Mouse (Mus musculus) heart, adult 2 months (tissue): ENCODE measurements around the gene Pigv. TPM values are rescaled to one million over a fixed set of nuclear protein-coding genes. Genes with fewer than 3 reads are reported as not detected.

ENCODE experiments used
- DNase-seq, 2 experiments: peaks; one replicate each; pipeline ENCODE4 v3.0.0; 2021
- H3K27ac ChIP-seq: fragments of 200-600 bp; 2 replicates; pipeline ENCODE4 v1.8.1; 2022
- H3K27me3 ChIP-seq: fragments of 200-500 bp; 2 replicates; pipeline ENCODE4 v1.6.1; 2012; ENCODE audit warnings: mild to moderate bottlenecking, low read length, inconsistent platforms, mixed read lengths; ENCODE audit not compliant: control insufficient read depth, insufficient read depth
- H3K36me3 ChIP-seq: fragments of 200-500 bp; 2 replicates; pipeline ENCODE4 v1.6.1; 2012; ENCODE audit warnings: low read length, inconsistent platforms; ENCODE audit not compliant: control insufficient read depth, insufficient read depth
- H3K4me1 ChIP-seq: fragments of 200-500 bp; 2 replicates; pipeline ENCODE4 v1.6.1; 2011; ENCODE audit warnings: low read length; ENCODE audit not compliant: control insufficient read depth, insufficient read depth
- H3K4me3 ChIP-seq: fragments of 200-600 bp; 2 replicates; pipeline ENCODE4 v1.8.1; 2022
- H3K79me2 ChIP-seq: fragments of 200-500 bp; replicated peaks from 2 replicates; pipeline ENCODE4 v1.6.1; 2012; ENCODE audit warnings: mild to moderate bottlenecking, inconsistent platforms, low read length, moderate library complexity, mixed read lengths; ENCODE audit not compliant: control insufficient read depth, insufficient read depth
- H3K9ac ChIP-seq: fragments of 200-500 bp; 2 replicates; pipeline ENCODE4 v1.6.1; 2012; ENCODE audit warnings: low read depth, mild to moderate bottlenecking, control low read depth, inconsistent platforms, low read length, mixed read lengths
- CTCF ChIP-seq: fragments of 200-600 bp; IDR thresholded peaks from 2 replicates; pipeline ENCODE4 v1.8.1; 2022; ENCODE audit warnings: antibody characterized with exemption, mild to moderate bottlenecking, moderate library complexity
- EP300 ChIP-seq: fragments of 200-500 bp; IDR thresholded peaks from 2 replicates; pipeline ENCODE4 v1.6.1; 2011; ENCODE audit warnings: low read depth, low read length, control low read depth; ENCODE audit not compliant: insufficient read depth
- POLR2A ChIP-seq: fragments of 200-500 bp; IDR thresholded peaks from 2 replicates; pipeline ENCODE4 v1.6.1; 2011; ENCODE audit warnings: mild to moderate bottlenecking, low read depth, low read length, control low read depth; ENCODE audit not compliant: insufficient read depth
- WGBS: fragments of 180-500 bp; shearing (Covaris S2); methylation state at CpG from one replicate; pipeline ENCODE4 v1.1.7; 2018; 5-methylcytosine and 5-hydroxymethylcytosine counted together
- intact Hi-C: fragments of 180-260 bp; cut with DNase I; formaldehyde crosslinking; loops from one replicate; pipeline ENCODE4 v1.15.1; 2025
- polyA plus RNA-seq: library from polyadenylated mRNA; depleted of rRNA; stranded (reverse); fragments of >200 nt; gene quantifications from 2 replicates; pipeline ENCODE4 v1.2.3, GENCODE M21; 2012
- total RNA-seq, 2 experiments: library from RNA; stranded (reverse); gene quantifications; 2 replicates each; pipeline ENCODE4 v1.2.3; 2021

Gene Pigv
- total and polyA plus RNA-seq, 3 experiments: 9.5 to 12.1 (median 11.7) TPM

DNA sequence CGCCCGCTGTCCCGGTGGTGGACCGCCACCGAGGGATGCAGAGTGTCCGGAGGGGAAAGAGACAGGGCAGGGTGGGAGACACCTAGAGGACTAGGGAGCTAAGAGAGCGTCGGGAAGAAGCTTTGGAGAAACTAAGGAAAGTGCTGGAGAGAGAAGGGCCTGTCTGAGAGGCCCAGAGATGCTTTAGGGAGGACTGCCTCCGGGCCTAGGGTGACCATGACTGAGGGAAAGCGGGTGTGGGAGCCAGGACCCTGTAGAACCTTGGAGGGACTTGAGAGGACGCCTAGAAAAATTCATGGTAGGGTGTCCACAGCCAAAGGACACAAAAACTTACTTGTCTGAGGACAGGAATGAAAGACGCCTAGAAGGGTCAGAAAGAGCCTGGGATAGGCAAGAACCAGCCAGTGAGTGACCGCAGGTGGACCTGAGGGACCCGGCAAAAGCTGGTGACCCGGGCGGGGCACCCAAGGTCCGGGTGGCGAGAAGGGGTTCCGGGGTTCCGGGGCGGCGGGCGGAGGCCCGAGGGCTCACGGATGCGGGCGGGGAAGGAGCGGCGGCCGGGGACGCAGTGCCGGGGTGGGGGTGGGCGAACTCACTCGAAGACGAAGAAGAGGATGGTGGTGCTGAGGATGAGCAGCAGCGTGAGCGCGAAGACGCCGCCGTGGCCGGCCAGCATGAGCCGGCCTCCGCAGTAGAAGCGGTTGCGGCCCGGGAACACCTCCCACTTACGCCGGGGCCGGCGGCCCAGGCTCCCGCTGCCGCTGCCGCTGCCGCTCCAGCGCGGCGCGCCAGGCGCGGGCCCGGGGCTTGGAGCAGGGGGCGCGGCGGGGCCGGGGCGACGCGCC is 39.7 kb downstream of the Pigv start:
- no peaks in the 10 kb centered on the region for H3K36me3 ChIP-seq
- 7% methylated on average over 66 of the region's 69 CpGs for WGBS
- H3K4me3 ChIP-seq: peak overlapping the region; percentile 64
- no peaks in the 10 kb centered on the region for H3K27me3 ChIP-seq
- H3K4me1 ChIP-seq: peaks cover 11% of the 10 kb centered on the region
- peak overlapping the region; percentile 82 for H3K27ac ChIP-seq
- H3K79me2 ChIP-seq: peaks cover 3% of the 10 kb centered on the region
- H3K9ac ChIP-seq: peak overlapping the region; percentile 77
- intact Hi-C loops: loop anchor here (2.0 to 5.0 kb wide), 2 partner anchors 18 to 35 kb away; partner anchors contain the start of gene Zdhhc18
- TF ChIP-seq POLR2A: no peak
- TF ChIP-seq CTCF: no peak
- TF ChIP-seq EP300: no peak
- DNase-seq: peak in 1 of 2 experiments; percentile 79

GRCm38 (mm10) chr4:133631769-133632411 is 40.6 kb downstream of the Pigv start:
- DNase-seq: peak; percentile 33 to 50
- Histone ChIP-seq H3K27ac (peak overlapping the region; percentile 82), H3K9ac (peak overlapping the region; percentile 77), H3K27me3 (no peaks in the 10 kb centered on the region), H3K79me2 (peaks cover 6% of the 10 kb centered on the region), H3K36me3 (no peaks in the 10 kb centered on the region), H3K4me1 (peaks cover 13% of the 10 kb centered on the region), H3K4me3 (peak overlapping the region; percentile 64)
- intact Hi-C loops: loop anchor here (2.0 to 5.0 kb wide), 2 partner anchors 19 to 35 kb away; partner anchors contain the start of gene Zdhhc18
- 32% methylated on average over 9 of the region's 9 CpGs for WGBS
- TF ChIP-seq CTCF (no peak), EP300 (no peak), POLR2A (0 out of 2 replicates have a peak, but pooled peaks have one; percentile 26)

GRCm38 (mm10) chr4:133631071-133631768 is 41.2 kb downstream of the Pigv start:
- intact Hi-C loops: loop anchor here (5.0 kb wide), 1 partner anchor 34 kb away; no protein-coding TSS in a partner anchor
- Histone ChIP-seq H3K9ac (peak overlapping the region; percentile 45), H3K27me3 (no peaks in the 10 kb centered on the region), H3K36me3 (peaks cover 4% of the 10 kb centered on the region), H3K27ac (peak overlapping the region; percentile 82), H3K79me2 (peaks cover 6% of the 10 kb centered on the region), H3K4me3 (peak overlapping the region; percentile 64), H3K4me1 (peaks cover 18% of the 10 kb centered on the region)
- peak; percentile 55 for DNase-seq
- no peak for TF ChIP-seq CTCF
- peak; percentile 76 for TF ChIP-seq POLR2A
- 0 out of 2 replicates have a peak, but pooled peaks have one; percentile 11 for TF ChIP-seq EP300
- WGBS: 38% methylated on average over 14 of the region's 14 CpGs

GRCm38 (mm10) chr4:133630326-133630920 is 42.0 kb downstream of the Pigv start:
- TF ChIP-seq CTCF (no peak), EP300 (no peak), POLR2A (no peak)
- Histone ChIP-seq H3K27ac (peak overlapping the region; percentile 82), H3K36me3 (peaks cover 4% of the 10 kb centered on the region), H3K79me2 (peaks cover 6% of the 10 kb centered on the region), H3K4me1 (peaks cover 21% of the 10 kb centered on the region), H3K4me3 (peak overlapping the region; percentile 64; the same call in 1 of the 2 replicates), H3K27me3 (no peaks in the 10 kb centered on the region), H3K9ac (peak overlapping the region; percentile 45)
- intact Hi-C loops: loop anchor here (5.0 kb wide), 1 partner anchor 33 kb away; no protein-coding TSS in a partner anchor
- WGBS: 72% methylated on average over 8 of the region's 8 CpGs
- DNase-seq: no peak

DNA sequence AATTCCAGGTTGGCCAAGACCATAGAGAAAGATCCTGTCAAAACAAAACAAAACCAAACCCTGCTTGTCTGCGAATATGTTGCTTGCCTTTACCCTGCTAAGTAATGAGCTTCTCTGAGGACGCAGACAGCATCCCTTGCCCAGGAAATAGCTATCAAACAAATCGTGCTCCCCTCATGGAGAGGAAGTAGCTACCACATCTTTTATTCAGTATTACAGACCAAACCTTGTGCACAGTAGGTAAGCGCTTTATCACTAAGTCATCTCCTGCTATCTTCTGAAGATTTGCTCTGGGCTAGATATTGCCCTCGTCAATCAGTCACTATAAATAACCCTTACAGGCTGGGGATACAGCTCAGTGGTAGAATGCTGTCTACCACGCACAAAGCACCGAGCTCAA is 43.3 kb downstream of the Pigv start:
- no peak overlapping the region for H3K9ac ChIP-seq
- H3K27ac ChIP-seq: peak overlapping the region; percentile 47
- DNase-seq: no peak
- TF ChIP-seq EP300 (no peak), CTCF (no peak), POLR2A (no peak)
- peaks cover 6% of the 10 kb centered on the region for H3K79me2 ChIP-seq
- intact Hi-C loops: no loop called here
- H3K27me3 ChIP-seq: no peaks in the 10 kb centered on the region
- H3K4me3 ChIP-seq: no peak overlapping the region
- 64% methylated on average over 7 of the region's 7 CpGs for WGBS
- peaks cover 6% of the 10 kb centered on the region for H3K36me3 ChIP-seq
- peaks cover 28% of the 10 kb centered on the region for H3K4me1 ChIP-seq
